20 mouse cellular contexts compared by ENCODE assay signal in the genomic region with DNA sequence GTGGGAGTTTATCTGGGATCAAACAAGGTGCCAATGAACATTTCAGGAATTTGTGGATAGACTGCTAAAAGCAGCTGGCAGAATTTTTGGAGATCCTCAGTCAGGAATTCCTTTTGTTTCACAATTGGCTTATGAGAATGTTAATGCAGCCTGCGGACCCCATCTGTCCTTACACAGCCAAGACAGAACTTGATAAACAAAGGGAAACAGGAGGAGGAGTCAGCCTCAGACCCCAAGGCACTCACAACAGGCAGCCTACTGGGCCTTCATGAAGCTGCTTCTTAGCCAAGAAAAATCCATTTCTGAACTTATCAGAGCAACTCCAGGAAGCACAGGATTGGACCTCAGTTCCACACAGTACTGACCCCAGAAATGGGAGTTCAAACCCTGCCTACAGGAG. TPM values are rescaled to one million over a fixed set of nuclear protein-coding genes. Genes with fewer than 3 reads are reported as not detected.
A peak's percentile ranks its signal among the peaks of the same experiment; 100 is the strongest.
DNase-seq lines count a peak whose midpoint lies in the region; ATAC-seq and TF ChIP-seq lines count a peak whose summit lies in the region.
"Had no signal": no experiment of that assay in that cellular context is flagged by ENCODE, and none has a peak within 500 bp of the region (broad histone marks: within the 10 kb centered on the region; RNA-seq: fewer than 3 reads in every experiment).

No protein-coding gene starts in this region.

- no peak for DNase-seq in hindbrain, embryonic 11.5 days (ENCODE audit: low spot score)
- DNase-seq in lung, embryonic 14.5 days: peak; percentile 64
- no peak for DNase-seq in lung, postnatal 4 days
- DNase-seq in midbrain, embryonic 11.5 days (ENCODE audit: low spot score, missing footprints): peak; percentile 85
- no peak for DNase-seq in midbrain, embryonic 10.5 days (ENCODE audit: low spot score)
- peak; percentile 40 for DNase-seq in brain, embryonic 14.5 days (ENCODE audit: low read depth)
- DNase-seq in neural tube, embryonic 10.5 days (ENCODE audit: extremely low spot score, low spot score): no peak
- DNase-seq: adrenal gland, postnatal 10 days; cerebellum, adult 11-12 months; cerebellum, adult 9-10 months; cerebellum, postnatal 25 days; gastrocnemius, adult 2 months; gastrocnemius, postnatal 25 days had no signal

- TF ChIP-seq CTCF in lung, embryonic 14.5 days (IDR thresholded peaks at IDR 0.05; ENCODE audit: low read depth): no peak
- TF ChIP-seq CTCF in brain, embryonic 14.5 days (IDR thresholded peaks at IDR 0.05; ENCODE audit: borderline replicate concordance, extremely low read depth, insufficient read depth, insufficient read length): no peak

- 0 out of 2 replicates have a peak, but pooled peaks have one; percentile 47 for ATAC-seq in hindbrain, embryonic 11.5 days (ENCODE audit: low FRiP score)
- no peak for ATAC-seq in hindbrain, embryonic 16.5 days
- ATAC-seq in lung, embryonic 14.5 days (ENCODE audit: insufficient read depth): peak; percentile 88
- 0 out of 2 replicates have a peak, but pooled peaks have one; percentile 50 for ATAC-seq in midbrain, embryonic 11.5 days (ENCODE audit: low FRiP score)
- ATAC-seq: forebrain, embryonic 13.5 days; Patski had no signal

- H3K9ac ChIP-seq in hindbrain, embryonic 11.5 days (ENCODE audit: low read depth, low read length): no peak overlapping the region
- H3K9ac ChIP-seq in hindbrain, embryonic 16.5 days (ENCODE audit: low read depth, low read length): no peak overlapping the region
- no peak overlapping the region for H3K9ac ChIP-seq in lung, embryonic 14.5 days
- H3K9ac ChIP-seq in midbrain, embryonic 11.5 days (ENCODE audit: low read length): no peak overlapping the region
- H3K9ac ChIP-seq: embryonic facial prominence, embryonic 13.5 days; forebrain, embryonic 13.5 days; heart, embryonic 12.5 days had no signal

- no peaks in the 10 kb centered on the region for H3K9me3 ChIP-seq in hindbrain, embryonic 11.5 days (ENCODE audit: control insufficient read depth, low read length)
- no peaks in the 10 kb centered on the region for H3K9me3 ChIP-seq in hindbrain, embryonic 16.5 days (ENCODE audit: control insufficient read depth, low read length)
- H3K9me3 ChIP-seq in lung, embryonic 14.5 days (ENCODE audit: low read depth, low read length): no peaks in the 10 kb centered on the region
- peaks cover 6% of the 10 kb centered on the region for H3K9me3 ChIP-seq in midbrain, embryonic 11.5 days (ENCODE audit: control insufficient read depth, low read length)
- H3K9me3 ChIP-seq in midbrain, embryonic 10.5 days (replicated peaks): peaks cover 10% of the 10 kb centered on the region; the same call in 1 of the 2 replicates
- H3K9me3 ChIP-seq: forebrain, embryonic 13.5 days had no signal

- no peak overlapping the region for H3K4me3 ChIP-seq in hindbrain, embryonic 11.5 days (ENCODE audit: low read depth, low read length)
- H3K4me3 ChIP-seq in hindbrain, embryonic 16.5 days (ENCODE audit: low read length): no peak overlapping the region
- H3K4me3 ChIP-seq in lung, embryonic 14.5 days (ENCODE audit: low read depth, low read length): no peak overlapping the region
- H3K4me3 ChIP-seq in midbrain, embryonic 11.5 days (ENCODE audit: low read depth, low read length): no peak overlapping the region
- H3K4me3 ChIP-seq in midbrain, embryonic 10.5 days: no peak overlapping the region
- H3K4me3 ChIP-seq: embryonic facial prominence, embryonic 13.5 days; forebrain, embryonic 13.5 days; gastrocnemius, adult 2 months; heart, embryonic 12.5 days; hindbrain, embryonic 10.5 days had no signal

- no peak for TF ChIP-seq POLR2A in brain, embryonic 14.5 days (IDR thresholded peaks at IDR 0.05; ENCODE audit: borderline replicate concordance, extremely low read depth, insufficient read depth, insufficient read length, poor library complexity, severe bottlenecking)

- H3K4me1 ChIP-seq in hindbrain, embryonic 11.5 days (replicated peaks; ENCODE audit: control insufficient read depth, insufficient read depth, low read length): no peaks in the 10 kb centered on the region
- no peaks in the 10 kb centered on the region for H3K4me1 ChIP-seq in hindbrain, embryonic 16.5 days (ENCODE audit: control insufficient read depth, insufficient read depth, low read depth, low read length)
- H3K4me1 ChIP-seq in lung, embryonic 14.5 days (ENCODE audit: insufficient read depth): no peaks in the 10 kb centered on the region
- H3K4me1 ChIP-seq in midbrain, embryonic 11.5 days (ENCODE audit: control insufficient read depth, insufficient read depth, low read length): no peaks in the 10 kb centered on the region
- H3K4me1 ChIP-seq in midbrain, embryonic 10.5 days: no peaks in the 10 kb centered on the region
- H3K4me1 ChIP-seq: embryonic facial prominence, embryonic 13.5 days; forebrain, embryonic 13.5 days; heart, embryonic 12.5 days; hindbrain, embryonic 10.5 days had no signal

- no peak overlapping the region for H3K27ac ChIP-seq in hindbrain, embryonic 11.5 days (ENCODE audit: low read depth, low read length)
- H3K27ac ChIP-seq in hindbrain, embryonic 16.5 days (ENCODE audit: low read depth, low read length): no peak overlapping the region
- no peak overlapping the region for H3K27ac ChIP-seq in lung, embryonic 14.5 days (ENCODE audit: low read depth)
- no peak overlapping the region for H3K27ac ChIP-seq in midbrain, embryonic 11.5 days (ENCODE audit: low read depth, low read length)
- H3K27ac ChIP-seq in midbrain, embryonic 10.5 days (replicated peaks): no peak overlapping the region
- H3K27ac ChIP-seq: embryonic facial prominence, embryonic 13.5 days; forebrain, embryonic 13.5 days; gastrocnemius, adult 2 months; hindbrain, embryonic 10.5 days had no signal

- WGBS in hindbrain, embryonic 11.5 days: 20% methylated on average over 1 of the region's 1 CpGs
- WGBS in hindbrain, embryonic 16.5 days: 22% methylated on average over 1 of the region's 1 CpGs
- WGBS in lung, embryonic 14.5 days: 15% methylated on average over 1 of the region's 1 CpGs
- WGBS in midbrain, embryonic 11.5 days: 18% methylated on average over 1 of the region's 1 CpGs
- 13% methylated on average over 1 of the region's 1 CpGs for WGBS in midbrain, embryonic 10.5 days

- H3K36me3 ChIP-seq in hindbrain, embryonic 11.5 days (ENCODE audit: control insufficient read depth, insufficient read depth, low read length): no peaks in the 10 kb centered on the region
- no peaks in the 10 kb centered on the region for H3K36me3 ChIP-seq in hindbrain, embryonic 16.5 days (ENCODE audit: control insufficient read depth, insufficient read depth, low read length)
- H3K36me3 ChIP-seq in lung, embryonic 14.5 days (ENCODE audit: insufficient read depth): no peaks in the 10 kb centered on the region
- H3K36me3 ChIP-seq in midbrain, embryonic 11.5 days (ENCODE audit: control insufficient read depth, insufficient read depth, low read length): no peaks in the 10 kb centered on the region
- H3K36me3 ChIP-seq in midbrain, embryonic 10.5 days: no peaks in the 10 kb centered on the region
- H3K36me3 ChIP-seq: embryonic facial prominence, embryonic 13.5 days; heart, embryonic 12.5 days; hindbrain, embryonic 10.5 days had no signal

- H3K4me2 ChIP-seq in hindbrain, embryonic 11.5 days (replicated peaks; ENCODE audit: low read depth, low read length): no peak overlapping the region
- no peak overlapping the region for H3K4me2 ChIP-seq in hindbrain, embryonic 16.5 days (ENCODE audit: low read length)
- H3K4me2 ChIP-seq in lung, embryonic 14.5 days: no peak overlapping the region
- no peak overlapping the region for H3K4me2 ChIP-seq in midbrain, embryonic 11.5 days
- H3K4me2 ChIP-seq: embryonic facial prominence, embryonic 13.5 days; forebrain, embryonic 13.5 days; heart, embryonic 12.5 days had no signal

- no peaks in the 10 kb centered on the region for H3K27me3 ChIP-seq in hindbrain, embryonic 11.5 days (ENCODE audit: control insufficient read depth, insufficient read depth, low read length)
- no peaks in the 10 kb centered on the region for H3K27me3 ChIP-seq in hindbrain, embryonic 16.5 days (replicated peaks; ENCODE audit: control insufficient read depth, insufficient read depth, low read length)
- H3K27me3 ChIP-seq in lung, embryonic 14.5 days (ENCODE audit: insufficient read depth, low read length): no peaks in the 10 kb centered on the region
- H3K27me3 ChIP-seq in midbrain, embryonic 11.5 days (ENCODE audit: control insufficient read depth, insufficient read depth, low read length): no peaks in the 10 kb centered on the region
- H3K27me3 ChIP-seq in midbrain, embryonic 10.5 days (ENCODE audit: low read depth, poor library complexity, severe bottlenecking): no peaks in the 10 kb centered on the region
- H3K27me3 ChIP-seq: embryonic facial prominence, embryonic 13.5 days; forebrain, embryonic 13.5 days; heart, embryonic 12.5 days; Patski had no signal

RNA-seq across cellular contexts. Expression of a gene that starts 56.2 kb away (rescaled TPM):
- 5.3 and 6.7 TPM in 2 replicates for polyA plus RNA-seq in hindbrain, embryonic 11.5 days (2014; fragmentation: Nextera tagmentation; extraction: Ambion mirVana)
- polyA plus RNA-seq in hindbrain, embryonic 16.5 days (2015; fragmentation: Nextera tagmentation; extraction: Ambion mirVana): 56.8 and 67.3 TPM in 2 replicates
- 1.6 TPM in 2 replicates for polyA plus RNA-seq in lung, embryonic 14.5 days (2014; fragmentation: Nextera tagmentation; extraction: Ambion mirVana)
- polyA plus RNA-seq in midbrain, embryonic 11.5 days (2014; fragmentation: Nextera tagmentation; extraction: Ambion mirVana): 4.2 and 6.8 TPM in 2 replicates
- polyA plus RNA-seq in midbrain, embryonic 10.5 days (2016; fragmentation: Nextera tagmentation; extraction: Ambion mirVana): 2.7 and 3.8 TPM in 2 replicates
- polyA plus RNA-seq in brain, embryonic 14.5 days (2012; rRNA removed): 10.2 and 18.0 TPM in 2 replicates
- polyA plus RNA-seq: C2C12, Patski had no signal

Comparison
In these comparisons a context has a peak if more than half of its experiments do, and no peak if none do; other contexts are left out.
1. DNase-seq: peak in lung, embryonic 14.5 days (single experiment), midbrain, embryonic 11.5 days (single experiment) and brain, embryonic 14.5 days (single experiment); none in hindbrain, embryonic 11.5 days (single experiment), lung, postnatal 4 days (0 of 2), midbrain, embryonic 10.5 days (single experiment) and neural tube, embryonic 10.5 days (single experiment).